Mouse (Mus musculus) forebrain, embryonic 11.5 days (tissue): ENCODE measurements around the gene Stfa1. TPM values are rescaled to one million over a fixed set of nuclear protein-coding genes. Genes with fewer than 3 reads are reported as not detected.
"Not testable (repeated sequence)": the region's sequence is repeated elsewhere in the genome, so short reads cannot be mapped to it uniquely, and the experiment has no call there.

Source experiments
- ATAC-seq: fragments of 200-750 bp; cut with Nextera tagmentation; replicated peaks from 2 replicates; pipeline ENCODE4 v1.8.0; 2017; ENCODE audit warnings: moderate TSS enrichment; ENCODE audit not compliant: low FRiP score
- DNase-seq: peaks from one replicate; pipeline ENCODE4 v3.0.0-alpha.2; 2017; ENCODE audit warnings: low spot score
- H3K27ac ChIP-seq: fragments of 300-500 bp; sonication (generic); 2 replicates; pipeline ENCODE4 v1.5.1; 2014; ENCODE audit warnings: low read depth, low read length
- H3K27me3 ChIP-seq: fragments of 300-500 bp; sonication (generic); 2 replicates; pipeline ENCODE4 v1.6.1; 2014; ENCODE audit warnings: mild to moderate bottlenecking, low read length, mixed read lengths; ENCODE audit not compliant: control insufficient read depth, insufficient read depth
- H3K36me3 ChIP-seq: fragments of 300-500 bp; sonication (generic); 2 replicates; pipeline ENCODE4 v1.6.1; 2014; ENCODE audit warnings: mild to moderate bottlenecking, low read length, moderate library complexity, mixed read lengths; ENCODE audit not compliant: control insufficient read depth, insufficient read depth
- H3K4me1 ChIP-seq: fragments of 300-500 bp; sonication (generic); replicated peaks from 2 replicates; pipeline ENCODE4 v1.6.1; 2014; ENCODE audit warnings: low read length, mixed read lengths; ENCODE audit not compliant: control insufficient read depth, insufficient read depth
- H3K4me2 ChIP-seq: fragments of 300-500 bp; sonication (generic); 2 replicates; pipeline ENCODE4 v1.6.1; 2014; ENCODE audit warnings: low read depth, mild to moderate bottlenecking, low read length, moderate library complexity, mixed read lengths; ENCODE audit not compliant: severe bottlenecking
- H3K4me3 ChIP-seq: fragments of 300-500 bp; sonication (generic); 2 replicates; pipeline ENCODE4 v1.5.1; 2014; ENCODE audit warnings: low read depth, low read length
- H3K9ac ChIP-seq: fragments of 300-500 bp; sonication (generic); 2 replicates; pipeline ENCODE4 v1.6.1; 2014; ENCODE audit warnings: low read length
- H3K9me3 ChIP-seq: fragments of 300-500 bp; sonication (generic); 2 replicates; pipeline ENCODE4 v1.6.1; 2016; ENCODE audit warnings: low read length, mixed read lengths; ENCODE audit not compliant: control insufficient read depth
- WGBS: fragments of 180-500 bp; shearing (Covaris S2); extraction: QIAGEN DNeasy Blood & Tissue Kit; methylation state at CpG from one replicate; pipeline ENCODE4 v1.1.7; 2014; 5-methylcytosine and 5-hydroxymethylcytosine counted together
- polyA plus RNA-seq: library from polyadenylated mRNA; unstranded; fragments of >200 nt; fragmentation: Nextera tagmentation; extraction: Ambion mirVana; gene quantifications from 2 replicates; pipeline ENCODE4 v1.2.1, GENCODE M21; 2014

Gene Stfa1
- polyA plus RNA-seq = 1.9 TPM in 1 of 2 replicates, not detected in the other

GRCm38 (mm10) chr16:36276796-36277195 lies at the start of gene Stfa1:
Gene Stfa1, plus strand, starts transcription at chr16:36276951.
- H3K9me3 ChIP-seq, H3K36me3 ChIP-seq, H3K27me3 ChIP-seq, DNase-seq, H3K4me1 ChIP-seq, H3K9ac ChIP-seq, ATAC-seq, H3K4me2 ChIP-seq, H3K4me3 ChIP-seq, H3K27ac ChIP-seq: not testable (repeated sequence)
- WGBS = 90% methylated on average over 4 of the region's 4 CpGs

- DNase-seq, H3K27me3 ChIP-seq, H3K4me1 ChIP-seq, H3K4me2 ChIP-seq, H3K9ac ChIP-seq, H3K9me3 ChIP-seq, H3K36me3 ChIP-seq, H3K4me3 ChIP-seq, ATAC-seq, H3K27ac ChIP-seq: not testable (repeated sequence)
Observed at GRCm38 (mm10) chr16:36260585-36260984, 16.2 kb upstream of the Stfa1 start.

DNA sequence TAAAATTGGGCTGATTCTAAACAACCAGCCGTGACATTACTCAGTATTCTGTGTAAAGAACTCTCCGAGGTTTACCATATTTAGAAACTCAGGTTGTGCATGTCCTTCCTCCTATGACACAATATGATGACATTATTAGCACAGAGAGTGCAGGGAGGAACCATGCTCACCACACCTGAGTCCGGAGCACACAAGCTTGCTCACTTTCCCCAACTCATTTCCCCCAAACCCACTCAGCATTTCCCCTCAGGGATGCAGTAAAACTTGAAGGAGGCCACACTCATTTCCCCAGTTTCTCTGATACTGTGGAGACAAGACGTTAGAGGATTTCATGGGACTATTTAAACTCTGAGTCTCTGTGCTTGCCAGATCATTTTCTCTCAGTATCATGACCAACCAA lies 12.4 kb downstream of the Stfa1 start:
- 87% methylated on average over 4 of the region's 4 CpGs for WGBS
- no peaks in the 10 kb centered on the region for H3K4me1 ChIP-seq
- H3K27ac ChIP-seq = no peak overlapping the region
- no peak overlapping the region for H3K9ac ChIP-seq
- H3K4me3 ChIP-seq = no peak overlapping the region
- no peaks in the 10 kb centered on the region for H3K9me3 ChIP-seq
- no peak overlapping the region for H3K4me2 ChIP-seq
- H3K36me3 ChIP-seq = no peaks in the 10 kb centered on the region
- DNase-seq = no peak
- no peaks in the 10 kb centered on the region for H3K27me3 ChIP-seq
- ATAC-seq = no peak

- no peak overlapping the region for H3K9ac ChIP-seq
- no peaks in the 10 kb centered on the region for H3K9me3 ChIP-seq
- H3K27ac ChIP-seq = no peak overlapping the region
- ATAC-seq (no peak), DNase-seq (no peak)
- no peaks in the 10 kb centered on the region for H3K27me3 ChIP-seq
- no peaks in the 10 kb centered on the region for H3K4me1 ChIP-seq
- WGBS = 86% methylated on average over 4 of the region's 4 CpGs
- no peak overlapping the region for H3K4me2 ChIP-seq
- H3K36me3 ChIP-seq = no peaks in the 10 kb centered on the region
- no peak overlapping the region for H3K4me3 ChIP-seq
Observed at GRCm38 (mm10) chr16:36307631-36308030, 30.9 kb downstream of the Stfa1 start.

DNA sequence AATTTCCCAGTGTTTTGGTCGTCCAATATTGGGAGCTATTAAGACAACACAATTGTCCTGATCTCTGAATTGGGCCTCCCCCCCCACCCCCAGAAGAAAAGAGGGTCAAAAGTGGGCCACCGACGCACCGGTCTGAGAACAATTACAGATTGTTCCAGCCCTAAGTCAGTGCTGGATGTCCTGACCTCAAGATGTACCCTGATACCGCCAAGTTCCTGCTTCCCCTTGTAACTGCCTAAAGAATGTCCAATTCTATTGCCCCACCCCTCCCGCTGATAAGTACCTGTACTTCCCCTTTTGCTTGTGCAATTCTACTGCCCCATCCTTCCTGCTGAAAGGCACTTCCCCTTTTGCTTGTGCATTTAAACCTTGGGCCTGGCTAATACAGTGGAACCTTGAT lies 39.4 kb downstream of the Stfa1 start:
- not testable (repeated sequence) for H3K9ac ChIP-seq, H3K36me3 ChIP-seq, H3K4me1 ChIP-seq, H3K9me3 ChIP-seq, ATAC-seq, H3K4me2 ChIP-seq, H3K4me3 ChIP-seq, H3K27me3 ChIP-seq, H3K27ac ChIP-seq, DNase-seq
- whole genome bisulfite sequencing = 84% methylated on average over 6 of the region's 6 CpGs

GRCm38 (mm10) chr16:36319286-36319685 lies 42.5 kb downstream of the Stfa1 start:
- ATAC-seq = no peak
- Histone ChIP-seq H3K4me3 (no peak overlapping the region), H3K27ac (no peak overlapping the region)

GRCm38 (mm10) chr16:36334232-36334631 lies 57.5 kb downstream of the Stfa1 start, which contains the start of gene BC117090:
Gene BC117090, minus strand, starts transcription at chr16:36334332.
- WGBS = 83% methylated on average over 3 of the region's 3 CpGs
- H3K4me2 ChIP-seq = no peak within 1 kb of the TSS
- H3K9ac ChIP-seq = no peak within 1 kb of the TSS
- no peak for ATAC-seq
- H3K27ac ChIP-seq = no peak within 1 kb of the TSS
- no peak for DNase-seq
- no peaks in the 10 kb centered on the region for H3K27me3 ChIP-seq
- no peak within 1 kb of the TSS for H3K4me3 ChIP-seq
- no peaks in the 10 kb centered on the region for H3K4me1 ChIP-seq
- H3K36me3 ChIP-seq = no peaks in the 10 kb centered on the region
- H3K9me3 ChIP-seq = no peaks in the 10 kb centered on the region

More at GRCm38 (mm10) chr16:36319286-36319685, 42.5 kb downstream of the Stfa1 start:
- Histone ChIP-seq H3K27me3 (no peaks in the 10 kb centered on the region), H3K9me3 (no peaks in the 10 kb centered on the region), H3K4me1 (no peaks in the 10 kb centered on the region), H3K9ac (no peak overlapping the region), H3K4me2 (no peak overlapping the region), H3K36me3 (no peaks in the 10 kb centered on the region)
- no peak for DNase-seq

Other genes with a start within 250 kb of the Stfa1 start
- 11.6 and 12.5 TPM in 2 replicates for gene Wdr5b, start 235.8 kb upstream of the Stfa1 start, polyA plus RNA-seq
- gene Fam162a, start 205.4 kb upstream of the Stfa1 start, polyA plus RNA-seq = 307 and 308 TPM in 2 replicates
- gene Ccdc58, start 205.3 kb upstream of the Stfa1 start, polyA plus RNA-seq = 86.6 and 93.6 TPM in 2 replicates
- gene Csta1, start 145.7 kb upstream of the Stfa1 start, polyA plus RNA-seq = not detected in 2 replicates
- gene Stfa2l1, start 120.1 kb upstream of the Stfa1 start, polyA plus RNA-seq = 0.90 TPM in 1 of 2 replicates, not detected in the other
- gene Gm5483, start 92.7 kb upstream of the Stfa1 start, polyA plus RNA-seq = 1.5 TPM in 1 of 2 replicates, not detected in the other
- gene Gm5416, start 66.5 kb upstream of the Stfa1 start, polyA plus RNA-seq = not detected in 2 replicates
- gene 2010005H15Rik, start 55.5 kb upstream of the Stfa1 start, polyA plus RNA-seq = not detected in 2 replicates
- gene BC117090, start 57.4 kb downstream of the Stfa1 start, polyA plus RNA-seq = not detected in 2 replicates
- 1.3 and 1.7 TPM in 2 replicates for gene BC100530, start 90.8 kb downstream of the Stfa1 start, polyA plus RNA-seq
- not detected in 2 replicates for gene Stfa2, start 131.5 kb downstream of the Stfa1 start, polyA plus RNA-seq
- gene Stfa3, start 178.4 kb downstream of the Stfa1 start, polyA plus RNA-seq = not detected in 2 replicates